Mouse (Mus musculus): Measurements from ENCODE around the gene Zfp92.

Zfp92 gene

GRCm38 (mm10) chrX:73474340-73475165 is 63.7 kb downstream of the Zfp92 start:
- DNase-seq (ENCODE audit: low spot score), result no peak

GRCm38 (mm10) chrX:73475658-73476256 is 64.9 kb downstream of the Zfp92 start:
- no peak for DNase-seq (ENCODE audit: low spot score)

- DNase-seq (ENCODE audit: low spot score), result no peak
Measured at GRCm38 (mm10) chrX:73476621-73477020, 65.7 kb downstream of the Zfp92 start.

GRCm38 (mm10) chrX:73477500-73477899 is 66.6 kb downstream of the Zfp92 start:
- no peak for DNase-seq (ENCODE audit: low spot score)

Measured in spleen, adult 12 weeks (tissue).